Mouse (Mus musculus) spleen, adult 2 months (tissue): ENCODE measurements around the gene Hectd4.

ENCODE experiments used
- CTCF ChIP-seq: fragments of 200-500 bp; IDR thresholded peaks from 2 replicates; pipeline ENCODE4 v1.5.1; 2011; ENCODE audit warnings: mild to moderate bottlenecking, inconsistent platforms; ENCODE audit not compliant: insufficient read depth, insufficient read length, insufficient replicate concordance; ENCODE audit errors: extremely low read depth
- POLR2A ChIP-seq: fragments of 200-500 bp; IDR thresholded peaks from 2 replicates; pipeline ENCODE4 v1.6.1; 2011; ENCODE audit warnings: low read depth, low read length, inconsistent platforms

DNA sequence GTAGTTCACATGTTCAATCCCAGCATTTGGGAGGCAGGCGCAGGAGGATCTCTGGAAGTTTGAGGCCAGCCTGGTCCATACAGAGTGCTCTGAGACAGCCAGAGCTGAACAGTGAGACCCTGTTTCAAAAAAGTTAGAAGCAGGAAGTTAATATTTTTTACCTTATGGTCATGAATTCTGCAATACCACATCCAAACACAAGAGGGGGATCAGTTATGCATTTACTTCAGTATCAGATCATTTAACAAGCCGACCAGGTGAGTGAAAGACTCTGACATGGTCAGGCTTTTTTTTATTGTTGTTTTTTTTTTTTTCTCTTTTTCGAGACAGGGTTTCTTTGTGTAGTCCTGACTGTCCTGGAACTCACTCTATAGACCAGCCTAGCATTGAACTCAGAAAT lies 18.3 kb upstream of the Hectd4 start:
- no peak for TF ChIP-seq POLR2A
- no peak for TF ChIP-seq CTCF
